Mouse (Mus musculus) heart, embryonic 15.5 days (tissue): ENCODE data around the gene Epop. TPM values are rescaled to one million over a fixed set of nuclear protein-coding genes. Genes with fewer than 3 reads are reported as not detected.

Source experiments
- ATAC-seq: fragments of 200-750 bp; cut with Nextera tagmentation; replicated peaks from 2 replicates; pipeline ENCODE4 v1.8.0; 2017; ENCODE audit warnings: low read depth, moderate TSS enrichment; ENCODE audit not compliant: insufficient number of reproducible peaks, insufficient read depth, low FRiP score
- H3K27ac ChIP-seq: fragments of 300-500 bp; sonication (generic); 2 replicates; pipeline ENCODE4 v1.5.1; 2015; ENCODE audit warnings: mild to moderate bottlenecking, inconsistent platforms
- H3K27me3 ChIP-seq: fragments of 300-500 bp; sonication (generic); 2 replicates; pipeline ENCODE4 v1.6.1; 2015; ENCODE audit warnings: inconsistent platforms
- H3K36me3 ChIP-seq: fragments of 300-500 bp; sonication (generic); 2 replicates; pipeline ENCODE4 v1.6.1; 2015; ENCODE audit warnings: mild to moderate bottlenecking, inconsistent platforms
- H3K4me1 ChIP-seq: fragments of 300-500 bp; sonication (generic); replicated peaks from 2 replicates; pipeline ENCODE4 v1.6.1; 2015; ENCODE audit warnings: inconsistent platforms
- H3K4me2 ChIP-seq: fragments of 300-500 bp; sonication (generic); 2 replicates; pipeline ENCODE4 v1.6.1; 2015; ENCODE audit warnings: inconsistent platforms, mild to moderate bottlenecking, moderate library complexity
- H3K4me3 ChIP-seq: fragments of 300-500 bp; sonication (generic); 2 replicates; pipeline ENCODE4 v1.5.1; 2015; ENCODE audit warnings: mild to moderate bottlenecking, inconsistent platforms
- H3K9ac ChIP-seq: fragments of 300-500 bp; sonication (generic); 2 replicates; pipeline ENCODE4 v1.6.1; 2015; ENCODE audit warnings: mild to moderate bottlenecking, inconsistent platforms
- H3K9me3 ChIP-seq: fragments of 300-500 bp; sonication (generic); replicated peaks from 2 replicates; pipeline ENCODE4 v1.6.1; 2016; ENCODE audit warnings: inconsistent platforms
- WGBS: fragments of 180-500 bp; shearing (Covaris S2); methylation state at CpG from one replicate; pipeline ENCODE4 v1.1.7; 2015; ENCODE audit warnings: mixed read lengths; 5-methylcytosine and 5-hydroxymethylcytosine counted together
- polyA plus RNA-seq: library from polyadenylated mRNA; unstranded; fragments of >200 nt; fragmentation: Nextera tagmentation; extraction: Ambion mirVana; gene quantifications from 2 replicates; pipeline ENCODE4 v1.2.1, GENCODE M21; 2015

Gene Epop
- polyA plus RNA-seq, 1 experiment from 2014 or later = 0.71 TPM

GRCm38 (mm10) chr11:97603891-97604290, 25.6 kb downstream of the Epop start:
- peaks cover 17% of the 10 kb centered on the region for H3K27me3 ChIP-seq
- 42% methylated on average over 10 of the region's 10 CpGs for WGBS
- no peak overlapping the region for H3K4me3 ChIP-seq
- H3K9me3 ChIP-seq = no peaks in the 10 kb centered on the region
- H3K4me2 ChIP-seq = no peak overlapping the region
- H3K36me3 ChIP-seq = no peaks in the 10 kb centered on the region
- H3K9ac ChIP-seq = no peak overlapping the region
- H3K4me1 ChIP-seq = no peaks in the 10 kb centered on the region
- no peak overlapping the region for H3K27ac ChIP-seq
- no peak for ATAC-seq

GRCm38 (mm10) chr11:97602223-97602622, 27.3 kb downstream of the Epop start:
- H3K9ac ChIP-seq = no peak overlapping the region
- no peak overlapping the region for H3K27ac ChIP-seq
- WGBS = 25% methylated on average over 6 of the region's 6 CpGs
- no peaks in the 10 kb centered on the region for H3K4me1 ChIP-seq
- no peak for ATAC-seq
- no peak overlapping the region for H3K4me2 ChIP-seq
- no peaks in the 10 kb centered on the region for H3K36me3 ChIP-seq
- 0 out of 2 replicates have a peak, but pooled peaks cover 8% of the 10 kb centered on the region for H3K27me3 ChIP-seq
- no peaks in the 10 kb centered on the region for H3K9me3 ChIP-seq
- no peak overlapping the region for H3K4me3 ChIP-seq

GRCm38 (mm10) chr11:97599104-97599503, 30.4 kb downstream of the Epop start:
- WGBS = 74% methylated on average over 8 of the region's 8 CpGs
- Histone ChIP-seq H3K4me1 (no peaks in the 10 kb centered on the region), H3K27ac (no peak overlapping the region), H3K27me3 (peaks cover 3% of the 10 kb centered on the region; the same call in 1 of the 2 replicates), H3K4me3 (no peak overlapping the region), H3K4me2 (no peak overlapping the region), H3K9ac (no peak overlapping the region), H3K9me3 (no peaks in the 10 kb centered on the region), H3K36me3 (no peaks in the 10 kb centered on the region)
- no peak for ATAC-seq

GRCm38 (mm10) chr11:97597945-97598691, 31.4 kb downstream of the Epop start:
- 65% methylated on average over 10 of the region's 10 CpGs for WGBS
- Histone ChIP-seq H3K27me3 (peaks cover 3% of the 10 kb centered on the region; the same call in 1 of the 2 replicates), H3K9ac (no peak overlapping the region), H3K4me3 (no peak overlapping the region), H3K4me2 (no peak overlapping the region), H3K9me3 (no peaks in the 10 kb centered on the region), H3K4me1 (no peaks in the 10 kb centered on the region), H3K27ac (no peak overlapping the region), H3K36me3 (no peaks in the 10 kb centered on the region)
- ATAC-seq = no peak

GRCm38 (mm10) chr11:97594136-97594535, 35.4 kb downstream of the Epop start:
- H3K36me3 ChIP-seq = no peaks in the 10 kb centered on the region
- no peak for ATAC-seq
- peak overlapping the region; percentile 21; the same call in 1 of the 2 replicates for H3K4me2 ChIP-seq
- no peak overlapping the region for H3K27ac ChIP-seq
- no peak overlapping the region for H3K9ac ChIP-seq
- H3K27me3 ChIP-seq = peaks cover 4% of the 10 kb centered on the region
- no peaks in the 10 kb centered on the region for H3K9me3 ChIP-seq
- H3K4me3 ChIP-seq = no peak overlapping the region
- peaks cover 8% of the 10 kb centered on the region; the same call in 1 of the 2 replicates for H3K4me1 ChIP-seq
- WGBS = 43% methylated on average over 6 of the region's 6 CpGs

GRCm38 (mm10) chr11:97591910-97592309, 37.6 kb downstream of the Epop start:
- Histone ChIP-seq H3K4me2 (no peak overlapping the region), H3K27ac (no peak overlapping the region), H3K4me1 (peaks cover 8% of the 10 kb centered on the region; the same call in 1 of the 2 replicates), H3K9me3 (no peaks in the 10 kb centered on the region), H3K27me3 (peaks cover 4% of the 10 kb centered on the region), H3K4me3 (no peak overlapping the region), H3K36me3 (no peaks in the 10 kb centered on the region), H3K9ac (no peak overlapping the region)
- 42% methylated on average over 5 of the region's 5 CpGs for WGBS
- ATAC-seq = no peak

- H3K9me3 ChIP-seq = no peaks in the 10 kb centered on the region
- H3K27me3 ChIP-seq = peaks cover 4% of the 10 kb centered on the region
- 0 out of 2 replicates have a peak overlapping the region, but pooled peaks have one; percentile 21 for H3K4me2 ChIP-seq
- 41% methylated on average over 24 of the region's 24 CpGs for WGBS
- H3K4me1 ChIP-seq = peaks cover 14% of the 10 kb centered on the region
- ATAC-seq = no peak
- H3K27ac ChIP-seq = no peak overlapping the region
- H3K4me3 ChIP-seq = no peak overlapping the region
- no peak overlapping the region for H3K9ac ChIP-seq
- H3K36me3 ChIP-seq = no peaks in the 10 kb centered on the region
These were observed 39.1 kb downstream of the Epop start for GRCm38 (mm10) chr11:97590227-97590960.

- Histone ChIP-seq H3K4me2 (no peak overlapping the region), H3K4me3 (no peak overlapping the region), H3K27me3 (peaks cover 4% of the 10 kb centered on the region), H3K9ac (no peak overlapping the region), H3K9me3 (no peaks in the 10 kb centered on the region), H3K4me1 (peaks cover 14% of the 10 kb centered on the region), H3K27ac (no peak overlapping the region), H3K36me3 (no peaks in the 10 kb centered on the region)
- 21% methylated on average over 10 of the region's 10 CpGs for whole genome bisulfite sequencing
- ATAC-seq = no peak
These were observed 40.3 kb downstream of the Epop start for GRCm38 (mm10) chr11:97589216-97589615.

- no peak overlapping the region for H3K4me2 ChIP-seq
- H3K27me3 ChIP-seq = peaks cover 4% of the 10 kb centered on the region
- peak; percentile 80 for ATAC-seq
- no peak overlapping the region for H3K4me3 ChIP-seq
- peak overlapping the region; percentile 24; the same call in 1 of the 2 replicates for H3K27ac ChIP-seq
- 29% methylated on average over 10 of the region's 10 CpGs for WGBS
- no peaks in the 10 kb centered on the region for H3K9me3 ChIP-seq
- peaks cover 14% of the 10 kb centered on the region for H3K4me1 ChIP-seq
- H3K36me3 ChIP-seq = no peaks in the 10 kb centered on the region
- no peak overlapping the region for H3K9ac ChIP-seq
These were observed 43.6 kb downstream of the Epop start for GRCm38 (mm10) chr11:97585932-97586331.

- 70% methylated on average over 7 of the region's 7 CpGs for WGBS
- Histone ChIP-seq H3K27ac (no peak overlapping the region), H3K9me3 (no peaks in the 10 kb centered on the region), H3K4me3 (no peak overlapping the region), H3K9ac (no peak overlapping the region), H3K36me3 (no peaks in the 10 kb centered on the region), H3K4me1 (peaks cover 8% of the 10 kb centered on the region), H3K27me3 (peaks cover 11% of the 10 kb centered on the region), H3K4me2 (no peak overlapping the region)
- no peak for ATAC-seq
These were observed 45.0 kb downstream of the Epop start for GRCm38 (mm10) chr11:97584476-97584875.

GRCm38 (mm10) chr11:97579088-97579857, 50.2 kb downstream of the Epop start:
- H3K9me3 ChIP-seq = no peaks in the 10 kb centered on the region
- H3K9ac ChIP-seq = no peak overlapping the region
- no peak overlapping the region for H3K4me2 ChIP-seq
- peaks cover 60% of the 10 kb centered on the region for H3K27me3 ChIP-seq
- no peak overlapping the region for H3K27ac ChIP-seq
- no peak for ATAC-seq
- H3K4me1 ChIP-seq = peaks cover 12% of the 10 kb centered on the region
- no peak overlapping the region for H3K4me3 ChIP-seq
- no peaks in the 10 kb centered on the region for H3K36me3 ChIP-seq
- whole genome bisulfite sequencing = 25% methylated on average over 10 of the region's 10 CpGs
